Mouse (Mus musculus): ENCODE results near the gene Bpi. TPM values are rescaled to one million over a fixed set of nuclear protein-coding genes. Genes with fewer than 3 reads are reported as not detected.

Bpi gene
- polyA plus RNA-seq, 3 experiments from 2014 or later = not detected

DNA sequence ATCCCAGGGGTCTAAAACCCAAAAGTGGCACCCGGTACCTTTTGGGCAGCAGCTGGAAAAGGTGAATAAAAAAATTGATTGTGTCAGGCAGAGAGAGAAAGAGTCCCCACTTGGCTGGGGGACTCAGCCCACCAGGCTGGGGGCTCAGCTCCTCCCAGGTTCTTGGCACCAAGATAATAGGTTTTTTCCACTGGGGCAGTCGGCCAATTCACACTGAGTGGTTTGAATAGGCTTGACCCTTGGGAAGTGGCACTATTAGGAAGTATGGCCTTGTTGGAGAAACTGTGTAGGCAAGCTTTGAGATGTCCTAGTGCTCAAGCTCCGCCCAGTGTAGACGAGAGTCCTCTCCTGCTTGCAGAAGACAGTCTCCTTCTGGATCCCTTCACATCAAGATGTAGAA, 41.8 kb downstream of the Bpi start:
- ATAC-seq = no peak

DNA sequence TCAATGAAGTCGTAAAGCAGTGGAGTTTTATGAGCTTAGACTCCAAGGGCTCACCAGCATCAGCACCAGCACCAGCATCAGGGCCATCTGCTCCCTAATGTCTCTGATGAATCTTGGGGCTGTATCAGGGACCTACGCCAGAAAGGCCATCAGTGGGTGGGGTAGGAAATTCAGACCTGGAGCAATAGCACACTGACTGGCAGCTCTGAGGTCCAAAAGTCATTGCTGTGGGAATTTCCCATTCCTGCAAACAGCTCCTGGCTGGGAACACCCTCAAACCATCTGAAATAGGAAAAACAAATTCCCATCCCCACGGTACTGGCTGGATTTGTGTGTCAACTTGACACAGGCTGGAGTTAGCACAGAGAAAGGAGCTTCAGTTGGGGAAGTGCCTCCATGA, 44.9 kb downstream of the Bpi start:
- no peak for ATAC-seq

DNA sequence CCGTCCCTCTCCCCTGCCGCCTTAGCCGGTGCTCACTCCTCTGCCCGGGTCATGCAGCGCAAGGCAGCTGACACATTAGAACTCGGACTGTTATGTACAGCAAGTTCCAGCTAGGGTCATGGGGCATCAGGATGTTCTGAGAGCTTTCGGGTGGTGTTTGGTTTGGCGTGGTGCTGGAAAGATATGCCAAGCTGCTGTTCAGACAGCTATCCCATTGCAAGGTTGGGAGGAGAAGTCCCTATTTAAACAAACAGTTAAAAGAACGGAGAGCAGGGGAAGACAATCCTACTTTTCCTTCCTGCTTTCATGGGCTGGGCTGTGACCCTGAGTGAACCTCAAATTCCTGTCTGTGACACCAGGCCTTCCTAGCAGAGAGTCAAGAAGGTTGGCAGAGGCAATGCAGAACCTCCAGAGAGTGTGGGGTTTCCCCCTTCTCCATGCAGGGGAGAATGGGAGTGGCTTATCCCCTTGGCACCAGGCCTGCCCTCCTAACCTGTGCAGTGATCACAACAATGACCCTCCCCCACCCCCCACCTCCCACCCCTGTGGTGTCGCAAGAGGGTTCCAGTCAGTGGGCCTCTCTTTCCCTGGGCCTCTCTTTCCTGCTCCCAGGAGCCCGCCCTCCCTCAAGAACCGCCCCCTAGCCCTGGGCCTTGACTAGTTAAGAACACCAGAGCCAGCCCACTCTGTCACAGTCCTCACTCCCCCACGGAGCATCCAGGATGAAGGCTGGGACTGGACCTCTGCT, 48.2 kb downstream of the Bpi start, which contains the start of gene Lbp:
Gene Lbp (plus strand): TSS at position 546 of the 748 bp plus-strand sequence.
- no peak for ATAC-seq

DNA sequence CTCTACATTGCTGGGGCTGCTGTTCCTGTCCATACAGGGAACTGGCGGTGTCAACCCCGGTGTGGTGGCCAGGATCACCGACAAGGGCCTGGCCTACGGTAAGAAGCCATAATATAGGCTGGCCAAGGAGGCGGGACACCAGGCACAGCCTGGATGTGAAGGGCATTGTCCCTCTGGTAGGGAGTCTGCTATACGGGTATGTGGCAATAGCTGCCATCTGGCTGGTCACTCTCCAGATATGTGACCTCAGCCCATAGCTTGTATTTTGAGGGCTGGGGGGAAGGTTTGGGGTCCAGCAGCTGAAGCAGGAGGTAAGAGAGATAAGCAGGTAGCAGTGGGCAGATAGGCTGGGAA, 48.8 kb downstream of the Bpi start:
- ATAC-seq = no peak

DNA sequence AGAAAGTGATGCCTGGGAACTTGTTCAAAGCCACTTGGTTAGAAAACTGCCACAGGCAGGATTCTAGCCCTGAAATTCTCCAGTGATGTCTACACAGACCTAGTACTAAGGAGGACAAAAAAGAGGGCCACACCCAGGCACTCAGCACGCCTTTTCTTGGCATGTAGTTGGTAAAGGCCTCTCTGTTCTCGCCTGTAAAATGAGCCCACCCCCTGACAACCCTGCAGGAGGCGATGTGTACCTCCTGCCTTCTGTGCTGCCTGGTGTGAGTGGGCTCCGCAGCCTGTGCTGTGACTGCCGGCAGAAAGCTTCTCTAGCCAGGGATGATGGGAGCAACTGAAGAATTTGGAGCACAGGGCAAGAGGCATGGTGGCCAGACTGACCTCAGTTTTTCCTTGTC, 50.4 kb downstream of the Bpi start:
- ATAC-seq = no peak

DNA sequence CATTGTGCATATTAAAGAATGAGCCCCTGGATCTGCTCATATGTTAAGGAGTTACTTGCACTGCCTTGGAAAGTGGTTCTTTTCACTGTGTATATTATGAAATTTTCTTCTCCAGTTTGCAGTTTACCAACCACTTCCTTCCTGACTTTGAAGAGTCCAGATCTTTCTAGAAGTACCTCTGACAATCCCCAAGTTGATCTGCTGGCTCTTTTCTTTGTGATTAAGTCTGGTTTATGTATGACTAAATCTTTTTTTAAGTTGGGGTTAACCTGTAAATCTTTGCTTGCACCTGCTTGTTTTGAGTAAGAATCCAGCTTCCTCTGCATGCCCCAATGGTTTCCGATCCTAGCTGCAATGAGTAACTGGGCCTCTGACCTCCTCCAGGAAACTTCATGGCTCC, 55.2 kb downstream of the Bpi start:
- ATAC-seq = peak; percentile 54

DNA sequence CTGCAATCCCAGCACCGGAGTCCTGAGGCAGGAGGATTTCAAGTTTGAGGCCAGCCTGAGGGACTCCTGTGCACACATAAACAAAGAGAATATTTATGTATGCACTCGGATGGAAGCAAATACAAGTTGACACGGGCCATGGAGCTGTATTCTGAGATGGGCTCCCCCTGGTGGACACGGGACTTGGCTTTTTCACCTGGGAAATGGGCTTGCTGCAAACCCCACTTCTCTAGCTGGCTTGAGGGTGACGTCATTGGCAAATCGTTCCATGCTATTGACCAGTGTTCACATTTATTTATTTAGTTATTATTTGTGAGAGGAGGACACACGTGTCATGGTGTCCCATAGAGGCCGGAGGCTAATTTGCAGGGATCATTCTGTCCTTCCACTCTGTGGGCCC, 58.5 kb downstream of the Bpi start:
- ATAC-seq = no peak

DNA sequence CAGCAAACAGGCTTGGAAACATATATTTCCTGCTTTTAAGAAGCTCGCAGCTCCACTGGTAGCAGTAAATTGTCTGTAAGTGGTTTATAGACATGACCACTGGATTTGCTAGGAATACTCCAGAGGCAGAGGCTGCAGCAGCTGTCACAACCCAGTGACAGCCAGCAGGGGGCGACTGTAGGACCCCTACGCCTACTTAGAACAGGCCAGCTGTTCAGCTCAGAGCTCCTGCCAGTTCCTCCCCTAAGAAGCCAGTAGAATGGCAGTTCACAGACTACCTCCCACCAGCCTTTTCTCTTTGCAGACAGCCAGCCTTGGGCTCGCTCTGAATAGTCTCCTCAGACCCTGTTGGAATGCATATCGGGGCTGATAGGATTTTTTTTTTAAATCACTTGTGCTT, 59.1 kb downstream of the Bpi start:
- no peak for ATAC-seq

DNA sequence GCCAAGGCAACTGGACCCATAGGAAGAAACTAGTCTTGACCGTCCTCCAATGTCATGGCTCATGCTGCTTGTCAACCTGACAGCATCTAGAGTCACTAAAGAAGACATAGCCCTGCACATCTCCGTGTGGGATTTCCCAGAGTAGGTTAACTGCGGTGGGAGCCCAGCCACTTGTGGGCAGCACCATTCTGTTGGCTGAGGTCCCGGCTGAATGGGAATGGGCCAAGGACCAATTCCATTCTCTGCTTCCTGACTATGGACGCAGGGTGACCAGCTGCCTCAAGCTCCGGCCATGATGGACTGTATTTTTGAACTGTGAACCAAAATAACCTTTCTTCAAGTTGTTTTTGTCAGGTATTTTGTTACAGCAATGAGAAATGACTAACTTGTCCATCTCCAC, 63.7 kb downstream of the Bpi start:
- ATAC-seq = no peak

DNA sequence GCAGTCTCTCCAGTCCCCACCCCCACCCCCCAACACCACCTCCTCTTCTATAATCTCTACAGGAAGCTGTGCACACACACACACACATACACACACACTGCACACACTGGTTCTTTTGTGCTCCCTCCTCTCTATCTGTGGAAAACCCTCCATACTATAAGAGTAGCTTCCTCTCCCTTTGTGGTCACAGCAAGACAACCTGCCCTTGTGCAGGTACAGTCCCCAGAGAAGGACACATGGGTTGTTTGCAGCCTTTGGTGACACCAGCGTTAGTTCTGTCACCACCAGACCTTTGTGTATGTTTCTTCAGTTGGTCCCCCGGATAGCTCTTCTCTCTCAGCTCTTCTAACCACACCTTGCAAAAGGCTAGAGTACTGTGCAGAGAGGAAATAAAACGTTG, 65.0 kb downstream of the Bpi start:
- peak; percentile 93 for ATAC-seq

DNA sequence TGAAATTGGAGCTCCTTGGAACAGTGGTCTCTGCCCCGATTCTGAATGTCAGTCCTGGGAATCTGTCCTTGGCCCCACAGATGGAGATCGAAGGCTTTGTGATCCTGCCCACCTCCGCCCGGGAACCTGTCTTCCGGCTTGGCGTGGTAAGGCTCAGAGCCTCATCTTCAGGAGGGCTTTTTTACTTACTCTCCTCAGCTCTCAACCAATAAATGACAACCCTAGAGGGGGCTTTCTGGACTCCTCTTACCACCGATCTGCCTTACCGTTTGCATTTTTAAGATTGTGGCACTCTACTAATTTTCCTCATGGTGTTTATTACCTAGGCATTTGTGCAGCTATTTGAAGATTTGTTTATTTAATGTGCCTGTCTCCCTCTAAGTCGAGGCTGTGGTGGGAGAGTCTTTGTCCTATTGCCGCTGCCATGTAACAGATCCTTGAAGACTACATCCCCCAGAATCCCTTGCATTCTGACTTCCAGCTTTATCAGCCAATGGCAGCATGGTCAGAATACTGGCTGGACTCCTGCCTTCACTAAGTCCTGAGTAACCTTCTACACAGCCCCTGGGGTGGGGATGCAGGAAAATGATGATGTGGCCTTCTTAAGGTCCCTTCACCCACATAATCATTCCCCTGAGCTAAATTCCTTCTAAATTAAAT, 66.8 kb downstream of the Bpi start:
- ATAC-seq = no peak

DNA sequence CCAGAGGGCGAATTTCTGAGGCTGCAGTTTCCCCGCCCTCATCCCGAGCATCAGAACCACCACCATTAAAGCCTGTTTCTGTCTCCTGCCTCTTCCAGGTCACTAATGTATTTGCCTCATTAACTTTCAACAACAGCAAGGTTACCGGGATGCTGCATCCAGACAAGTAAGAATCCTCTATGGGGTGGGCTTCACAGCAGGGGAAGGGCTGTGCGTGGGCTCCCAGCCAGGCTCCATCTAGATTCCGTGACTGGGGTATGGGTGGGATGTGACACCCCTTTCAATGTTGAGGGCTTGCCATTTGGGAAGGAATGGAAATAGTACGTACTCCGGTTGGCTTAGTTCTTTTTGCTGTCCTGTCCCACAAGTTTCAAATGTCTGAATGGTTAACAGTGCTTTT, 67.7 kb downstream of the Bpi start:
- no peak for ATAC-seq

Other genes starting within 250 kb of the Bpi start
- 10 to 100 TPM; 23.8 to 32.0 (median 26.2) TPM for gene Tti1, start 229.7 kb upstream of the Bpi start, polyA plus RNA-seq (2017; shearing (Covaris generic))
- gene Rprd1b, start 229.6 kb upstream of the Bpi start, polyA plus RNA-seq (2017; shearing (Covaris generic)) = 10 to 100 TPM; 19.4 to 23.4 (median 21.2) TPM
- gene Tgm2, start 111.7 kb upstream of the Bpi start, polyA plus RNA-seq (2017; shearing (Covaris generic)) = 1 to 10 TPM; 1.2 to 2.6 (median 2.1) TPM
- not detected for gene D630003M21Rik, start 28.9 kb upstream of the Bpi start, polyA plus RNA-seq (2017; shearing (Covaris generic))
- gene Lbp, start 48.4 kb downstream of the Bpi start, polyA plus RNA-seq (2017; shearing (Covaris generic)) = 1 to 10 TPM in 1 of 3 experiments, not detected in 2; 1.0 TPM
- gene Snhg11, start 117.5 kb downstream of the Bpi start, polyA plus RNA-seq (2017; shearing (Covaris generic)) = under 1 TPM in 2 of 3 experiments, not detected in 1; 0.10 to 0.11 TPM
- 10 to 100 TPM; 13.3 to 18.2 (median 13.8) TPM for gene Ralgapb, start 151.8 kb downstream of the Bpi start, polyA plus RNA-seq (2017; shearing (Covaris generic))
- gene Adig, start 244.5 kb downstream of the Bpi start, polyA plus RNA-seq (2017; shearing (Covaris generic)) = not detected